Mouse (Mus musculus): Measurements from ENCODE around the gene Fam193a. TPM values are rescaled to one million over a fixed set of nuclear protein-coding genes. Genes with fewer than 3 reads are reported as not detected.

Fam193a gene
- 10 to 100 TPM; 41.1 to 42.3 TPM for total RNA-seq (2021)
- long read RNA-seq, experiment 1, partial matches to known transcripts, result 1 of 6 reads
- long read RNA-seq, experiment 1, other reads (novel, unspliced or antisense), result 5 of 6 reads
- long read RNA-seq, experiment 2, partial matches to known transcripts, result 3 of 5 reads
- long read RNA-seq, experiment 2, other reads (novel, unspliced or antisense), result 2 of 5 reads

DNA sequence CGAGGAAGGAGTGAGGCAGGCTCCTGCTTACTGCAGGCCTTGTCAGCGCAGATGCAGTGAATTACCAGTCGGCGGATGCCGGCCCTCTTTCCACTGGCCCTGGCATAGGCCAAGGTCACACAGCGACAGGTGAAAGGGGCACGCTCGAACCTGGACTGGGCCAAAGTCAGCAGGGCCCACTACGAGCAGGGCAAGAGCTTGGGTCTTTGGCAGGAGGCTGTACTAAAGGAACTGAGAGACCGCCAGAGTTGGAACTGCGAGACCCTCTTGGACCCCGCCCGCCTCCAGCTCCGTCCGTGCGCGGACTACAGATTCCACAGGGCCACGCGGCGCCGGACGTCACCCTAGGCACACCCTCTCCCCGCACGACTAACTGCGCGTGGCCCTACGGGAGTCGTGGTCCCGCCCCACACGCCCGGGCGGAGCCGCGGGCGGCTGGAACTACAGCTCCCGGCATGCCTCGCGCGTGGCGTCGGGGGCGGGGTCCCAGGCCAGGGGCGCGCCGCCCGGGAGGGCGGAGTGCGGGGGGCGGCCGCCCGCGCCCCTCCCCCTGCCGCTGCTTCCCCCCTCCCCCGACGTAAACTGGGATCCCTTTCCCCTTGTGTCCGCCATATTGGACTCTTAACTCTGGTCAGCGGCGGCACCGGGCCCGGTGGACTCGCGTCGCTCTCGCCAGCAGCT lies at the start of gene Fam193a:
Gene Fam193a, plus strand, starts transcription at position 593 of the 681 bp plus-strand sequence.
- DNase-seq (ENCODE audit: low spot score in 2 of 2), result peak; percentile 97 to 99

DNA sequence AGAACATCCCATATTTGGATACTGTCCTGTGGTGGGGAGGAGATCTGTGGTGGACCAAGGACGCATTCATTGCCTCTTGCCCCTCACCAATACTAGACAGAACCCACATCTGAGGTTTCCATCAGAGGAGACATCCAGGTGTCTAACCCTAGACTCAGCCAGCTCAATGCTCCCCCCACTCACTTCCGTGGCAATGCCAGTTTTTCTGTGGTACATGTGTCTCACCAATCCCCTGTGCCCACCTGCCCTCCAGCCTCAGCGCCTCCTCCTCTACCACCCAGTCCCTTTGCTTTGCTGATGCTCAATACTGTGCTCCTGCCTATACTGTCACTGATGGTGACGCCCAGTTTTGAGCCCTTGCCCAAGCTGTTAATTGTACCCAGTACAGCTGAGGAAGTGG lies 48.5 kb upstream of the Fam193a start:
- DNase-seq (ENCODE audit: low spot score in 2 of 2), result no peak

DNA sequence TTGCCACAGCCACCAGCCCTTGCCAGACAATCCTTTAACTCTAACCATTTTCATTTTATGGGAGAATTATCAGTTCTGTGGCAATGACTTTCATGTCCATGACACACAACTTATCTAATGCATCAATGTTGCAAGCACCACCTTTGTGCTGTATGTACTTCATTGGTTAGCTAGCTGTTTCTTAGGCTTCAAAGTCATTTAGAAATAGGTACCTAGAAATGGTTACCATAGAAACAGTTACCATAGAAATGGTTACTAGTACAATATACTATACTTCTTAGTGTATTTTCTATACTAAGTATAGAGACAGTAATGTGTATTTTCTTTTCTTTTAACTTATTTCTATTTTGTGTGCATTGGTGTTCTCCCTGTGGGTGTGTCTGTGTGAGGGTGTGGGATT lies 44.4 kb upstream of the Fam193a start:
- no peak for DNase-seq (ENCODE audit: low spot score in 2 of 2)

DNA sequence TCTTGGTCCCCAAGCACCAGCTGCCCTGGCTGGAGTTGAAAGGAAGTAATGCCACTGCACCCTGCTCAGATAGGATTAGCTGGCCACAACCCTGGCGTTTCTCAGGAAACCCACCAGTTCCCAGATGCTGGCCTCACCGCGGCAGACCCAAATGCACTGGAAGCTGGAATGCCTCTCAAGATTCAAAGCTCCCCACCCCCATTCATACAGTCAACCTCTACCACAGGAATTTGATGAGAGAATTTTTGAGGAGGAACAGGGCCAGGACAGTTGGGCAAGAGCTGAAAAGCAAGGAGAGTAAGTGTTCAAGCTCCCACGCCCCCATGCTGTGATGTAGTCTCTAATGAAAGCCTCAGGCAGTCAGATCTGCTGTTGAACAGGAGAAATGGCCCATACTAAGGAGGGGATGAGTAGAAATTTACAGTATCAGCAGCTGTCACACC lies 43.5 kb upstream of the Fam193a start:
- DNase-seq (ENCODE audit: low spot score in 2 of 2), result no peak

DNA sequence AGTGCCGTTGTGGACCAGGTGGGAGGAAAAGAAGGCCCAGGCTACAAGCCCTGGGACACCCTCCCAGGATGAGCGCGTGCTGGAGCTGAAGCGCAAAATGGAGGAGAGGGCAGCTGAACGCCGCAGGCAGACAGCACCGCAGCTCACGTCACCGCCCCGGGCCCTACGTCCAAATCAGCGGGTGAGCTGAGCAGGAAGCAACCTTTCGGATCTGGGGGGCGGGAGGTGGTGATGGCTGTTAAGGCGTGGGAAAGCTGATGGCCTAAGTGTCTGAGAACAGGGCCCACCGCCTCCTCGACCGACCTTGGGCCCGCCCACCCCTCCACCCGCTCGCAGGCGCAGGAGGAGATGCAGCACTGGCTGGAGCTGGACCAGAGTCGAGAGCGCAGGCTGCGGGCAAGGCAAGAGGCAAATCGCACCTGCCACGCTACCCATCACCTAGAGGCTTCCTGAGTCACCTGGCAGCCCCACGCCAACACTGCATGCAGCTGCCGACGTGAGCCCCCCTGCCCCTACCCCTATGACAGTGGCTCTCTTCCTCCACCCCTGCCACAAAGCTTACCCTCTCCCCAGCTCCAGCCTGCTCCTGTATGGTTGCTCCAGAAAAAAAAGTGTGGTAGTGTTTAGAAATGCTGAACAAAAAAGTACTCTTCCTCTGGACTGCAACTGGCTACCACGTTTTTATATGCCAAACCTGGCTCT lies 42.7 kb upstream of the Fam193a start:
- peak; percentile 24 to 45 for DNase-seq (ENCODE audit: low spot score in 2 of 2)

DNA sequence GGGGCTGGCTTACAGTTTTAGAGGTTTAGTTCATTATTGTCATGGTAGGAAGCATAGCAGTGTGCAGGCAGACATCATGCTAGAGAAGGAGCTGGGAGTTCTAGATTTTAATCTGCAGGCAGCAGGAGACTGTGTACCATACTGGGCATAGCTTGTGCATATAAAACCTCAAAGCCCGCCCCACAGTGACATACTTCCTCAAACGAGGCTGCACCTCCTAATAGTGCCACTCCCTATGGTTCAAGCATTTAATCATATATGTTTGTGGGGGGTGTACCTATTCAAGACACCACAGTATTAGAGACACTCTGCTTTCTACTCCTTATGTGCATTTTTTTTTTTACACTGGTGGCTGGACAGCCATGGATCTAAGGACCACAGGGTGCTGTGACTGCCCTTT lies 39.6 kb upstream of the Fam193a start:
- no peak for DNase-seq (ENCODE audit: low spot score in 2 of 2)

DNA sequence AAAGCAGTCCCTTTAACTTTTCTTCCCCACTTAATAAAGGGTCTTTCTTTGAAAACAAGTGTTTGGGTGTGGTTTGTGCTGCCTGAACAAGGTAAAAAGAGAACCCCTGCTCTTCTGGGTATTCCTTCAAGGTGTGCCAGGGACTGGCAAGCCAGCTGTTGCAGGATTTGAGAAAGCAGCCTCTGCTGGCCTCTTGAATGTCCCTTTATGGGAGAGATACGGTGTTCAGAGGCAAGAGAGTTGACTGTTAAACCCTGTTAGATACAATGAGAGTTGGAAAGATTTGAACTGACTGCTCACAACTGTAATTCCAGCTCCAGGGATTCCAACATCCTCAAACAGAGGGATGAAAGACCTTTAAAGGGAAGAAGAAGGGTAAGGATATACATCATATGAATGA lies 35.7 kb upstream of the Fam193a start:
- DNase-seq (ENCODE audit: low spot score in 2 of 2), result no peak

DNA sequence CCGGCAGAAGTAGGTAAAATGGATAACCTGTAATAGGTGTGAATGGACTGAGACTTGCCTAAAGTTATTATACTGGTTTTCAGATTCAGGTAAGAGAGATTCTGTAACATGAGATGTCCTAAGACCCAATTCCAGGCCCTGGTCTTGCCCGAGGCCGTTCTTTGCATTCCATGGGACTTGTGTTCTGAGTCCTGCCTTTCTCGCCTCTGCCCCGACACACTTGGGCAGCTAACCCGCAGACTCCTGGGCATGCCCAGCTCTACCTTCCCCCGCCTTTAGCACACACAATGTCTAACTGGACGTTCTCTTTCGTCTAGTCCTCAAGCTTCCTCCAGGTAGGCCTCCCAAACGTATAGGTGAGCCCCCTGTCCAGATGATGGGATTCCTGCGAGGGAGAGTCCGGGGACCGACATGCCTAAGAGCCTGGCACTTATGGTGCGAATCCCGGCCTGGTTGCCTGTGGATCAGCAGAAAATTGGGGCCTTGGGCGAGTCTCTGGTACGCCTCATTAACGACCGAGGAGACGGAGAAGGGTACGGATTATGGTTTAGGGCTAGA lies 34.1 kb upstream of the Fam193a start:
- DNase-seq (ENCODE audit: low spot score in 2 of 2), result no peak

DNA sequence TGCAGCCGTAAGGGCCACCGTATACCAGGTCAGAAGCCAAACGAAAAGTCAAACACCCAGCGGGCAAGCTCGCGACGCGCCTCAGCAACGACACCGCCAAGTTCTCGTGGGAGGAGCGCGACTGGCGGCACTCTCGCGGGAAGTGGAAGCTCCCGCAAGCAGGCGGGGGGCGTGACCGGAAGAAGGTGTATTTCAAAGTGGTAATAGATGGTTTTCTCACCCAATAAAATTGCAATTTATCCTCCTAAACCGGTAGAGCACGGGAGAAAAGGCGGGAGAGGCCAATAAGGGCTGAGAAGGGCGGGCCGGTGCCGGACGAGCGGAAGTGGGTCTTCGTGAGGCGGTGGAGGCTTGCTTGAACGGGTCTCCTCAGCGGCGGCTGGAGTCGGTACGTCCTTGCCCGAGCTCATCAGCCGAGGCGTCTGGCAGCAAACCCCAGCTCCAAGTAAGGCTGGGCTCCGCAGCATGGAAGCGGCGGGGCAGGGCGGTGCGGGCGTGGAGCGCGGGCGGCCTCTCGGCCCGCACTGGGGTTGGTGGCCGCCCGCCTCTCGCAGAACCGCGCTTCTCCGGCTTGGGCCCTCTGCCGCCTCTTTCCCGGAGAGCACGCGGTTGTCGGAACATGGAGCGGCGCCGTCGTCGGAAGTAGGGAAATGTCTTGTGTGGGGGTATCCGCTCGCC lies 33.5 kb upstream of the Fam193a start, which contains the start of gene Rnf4:
Gene Rnf4, plus strand, starts transcription at position 193 of the 678 bp plus-strand sequence.
- peak; percentile 97 to 98 for DNase-seq (ENCODE audit: low spot score in 2 of 2)

DNA sequence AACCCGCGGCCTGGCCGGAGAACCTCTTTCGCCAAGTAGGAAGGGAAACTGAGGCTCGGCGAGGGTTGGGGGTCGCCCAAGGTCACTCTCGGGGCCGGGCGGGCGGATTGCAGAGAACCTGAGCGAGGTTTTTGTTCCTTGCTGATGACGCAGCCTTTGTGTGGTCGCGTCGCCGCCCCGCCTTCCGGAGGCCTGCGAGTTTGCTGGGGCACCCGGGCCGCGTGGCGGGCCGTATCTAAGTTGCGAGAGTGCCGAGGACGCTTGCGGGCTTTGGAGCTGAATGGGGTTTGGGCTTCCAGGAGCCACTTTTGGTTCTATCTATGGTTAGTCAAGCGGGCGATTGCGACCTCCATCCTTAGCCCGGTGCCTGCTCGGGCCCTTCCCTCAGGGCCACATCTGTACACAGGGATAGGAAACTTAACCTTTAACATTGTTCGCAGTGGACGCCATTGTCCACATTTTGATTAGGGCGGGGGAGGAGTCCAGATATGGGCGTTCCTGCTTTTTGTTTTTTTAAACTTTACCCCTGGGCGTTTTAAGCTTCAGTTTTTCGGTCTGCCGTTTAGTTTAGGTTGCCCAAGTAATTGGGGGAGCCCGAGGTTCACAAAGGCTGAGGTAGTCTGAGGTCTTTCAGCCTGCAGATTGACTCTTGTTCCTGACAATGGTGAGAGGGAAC lies 32.8 kb upstream of the Fam193a start:
- peak; percentile 21 to 35 for DNase-seq (ENCODE audit: low spot score in 2 of 2)

DNA sequence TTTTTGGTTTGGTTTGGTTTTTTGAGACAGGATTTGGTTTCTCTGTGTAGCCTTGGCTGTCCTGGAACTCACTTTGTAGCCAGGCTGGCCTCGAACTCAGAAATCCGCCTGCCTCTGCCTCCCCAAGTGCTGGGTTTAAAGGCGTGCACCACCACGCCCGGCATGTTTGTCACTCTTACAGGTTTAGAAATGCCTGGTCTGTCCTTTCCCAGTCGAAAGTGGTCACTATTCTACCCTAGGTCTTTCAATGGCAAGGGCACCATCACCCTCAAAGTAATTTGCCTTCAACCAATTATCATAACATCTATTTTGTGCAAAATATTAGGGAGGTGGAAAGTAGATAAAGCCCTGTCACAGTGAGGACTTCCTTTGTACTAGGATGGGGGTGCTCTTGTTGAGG lies 29.5 kb upstream of the Fam193a start:
- DNase-seq (ENCODE audit: low spot score in 2 of 2), result no peak

DNA sequence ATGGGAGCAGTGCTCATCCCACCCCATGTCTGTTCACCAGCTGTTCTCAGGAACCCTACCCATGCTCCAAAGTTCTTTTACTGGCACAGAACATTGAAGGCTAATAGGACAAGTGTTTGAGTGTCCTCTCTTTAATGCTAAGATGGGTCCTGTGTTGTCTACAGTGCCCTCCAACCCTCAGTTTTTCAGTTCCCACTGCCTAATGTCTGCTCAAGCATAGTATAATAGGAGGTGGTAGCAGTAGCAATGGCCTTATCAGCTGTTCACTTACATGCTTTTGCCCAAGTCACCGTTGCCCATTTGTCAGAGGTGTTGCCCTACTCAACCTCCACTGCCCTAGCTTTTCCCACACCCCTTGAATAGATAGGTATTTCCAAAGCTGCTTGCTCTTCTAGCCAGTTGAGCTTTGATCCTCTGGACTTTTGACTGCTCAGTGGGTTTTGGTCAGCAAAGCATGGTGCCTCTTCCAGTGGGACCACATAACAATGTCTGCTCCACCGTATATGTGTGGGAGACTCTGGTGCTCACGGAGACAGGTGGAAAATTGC lies 17.6 kb upstream of the Fam193a start:
- DNase-seq (ENCODE audit: low spot score in 2 of 2), result no peak

DNA sequence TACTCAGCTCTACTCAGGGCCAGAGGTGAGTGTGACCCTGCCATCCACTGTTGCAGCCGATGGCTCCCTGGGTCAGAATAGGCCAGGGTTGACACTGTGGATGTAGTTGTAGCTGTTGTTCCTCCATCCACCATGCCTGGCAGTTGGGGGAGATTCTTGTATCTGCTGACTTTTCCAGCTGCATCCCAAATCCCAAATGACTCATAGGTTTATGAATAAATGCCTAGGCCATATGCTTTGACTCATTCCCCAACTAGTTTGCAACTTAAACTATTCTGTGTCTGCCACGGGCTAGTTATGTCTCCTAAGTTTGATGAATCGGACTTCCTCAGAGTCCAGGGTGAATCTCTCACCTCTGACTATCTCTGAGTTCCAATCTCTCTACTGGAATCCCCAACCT lies 9.5 kb upstream of the Fam193a start:
- no peak for DNase-seq (ENCODE audit: low spot score in 2 of 2)

DNA sequence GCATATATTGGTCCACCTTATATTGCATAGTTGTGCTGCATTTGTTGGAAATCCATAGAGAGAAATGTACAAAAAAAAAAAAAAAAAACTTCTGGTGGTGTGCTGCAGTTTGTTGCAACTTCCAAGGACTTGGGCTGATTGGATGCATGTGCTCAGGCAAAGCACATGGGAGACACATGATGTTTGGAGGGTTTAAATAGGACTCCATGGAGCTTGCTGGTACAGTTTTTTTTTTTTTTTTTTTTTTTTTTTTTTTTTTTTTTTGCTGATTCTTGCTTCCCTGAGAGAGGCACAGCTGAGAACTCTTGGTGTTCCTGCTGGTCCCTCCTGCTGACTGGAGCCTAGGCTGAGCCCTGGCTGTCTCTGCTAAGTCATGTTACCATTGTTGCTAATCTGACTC lies 6.6 kb upstream of the Fam193a start:
- DNase-seq (ENCODE audit: low spot score in 2 of 2), result no peak

DNA sequence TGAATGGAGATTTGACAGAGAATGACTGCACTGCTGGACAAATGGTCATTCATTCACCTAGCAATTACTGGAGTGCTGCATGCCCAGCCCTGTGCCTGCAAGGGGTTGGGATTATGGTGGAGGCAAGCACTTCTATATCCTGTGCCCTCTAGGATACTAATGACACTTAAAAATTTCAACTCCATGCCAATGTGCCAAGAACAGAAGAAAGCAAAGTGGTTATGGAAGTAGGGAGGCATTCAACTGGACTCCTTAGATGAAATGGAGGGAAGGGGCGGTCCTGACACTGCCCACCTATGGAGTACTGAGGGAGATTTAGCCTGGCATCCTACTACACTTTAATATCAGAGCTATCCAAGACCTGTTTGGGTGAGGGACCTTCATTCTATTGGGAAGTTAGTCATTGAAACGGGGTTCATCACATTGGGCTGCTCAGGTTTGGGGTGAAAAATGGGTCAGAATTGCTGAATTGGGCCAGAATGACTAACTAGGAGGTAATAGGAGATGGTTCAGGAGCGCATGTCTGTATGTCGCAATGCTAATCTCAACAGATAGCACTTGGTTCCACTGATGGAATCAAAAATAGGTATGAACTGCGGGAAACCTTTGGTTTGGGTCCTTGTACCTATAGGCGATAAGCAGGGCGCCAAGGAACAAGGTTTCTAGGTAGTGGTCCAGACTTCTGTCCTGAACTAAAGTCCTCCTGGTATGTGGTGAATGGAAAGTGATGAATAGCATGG lies 1.0 kb upstream of the Fam193a start:
- no peak for DNase-seq (ENCODE audit: low spot score in 2 of 2)

DNA sequence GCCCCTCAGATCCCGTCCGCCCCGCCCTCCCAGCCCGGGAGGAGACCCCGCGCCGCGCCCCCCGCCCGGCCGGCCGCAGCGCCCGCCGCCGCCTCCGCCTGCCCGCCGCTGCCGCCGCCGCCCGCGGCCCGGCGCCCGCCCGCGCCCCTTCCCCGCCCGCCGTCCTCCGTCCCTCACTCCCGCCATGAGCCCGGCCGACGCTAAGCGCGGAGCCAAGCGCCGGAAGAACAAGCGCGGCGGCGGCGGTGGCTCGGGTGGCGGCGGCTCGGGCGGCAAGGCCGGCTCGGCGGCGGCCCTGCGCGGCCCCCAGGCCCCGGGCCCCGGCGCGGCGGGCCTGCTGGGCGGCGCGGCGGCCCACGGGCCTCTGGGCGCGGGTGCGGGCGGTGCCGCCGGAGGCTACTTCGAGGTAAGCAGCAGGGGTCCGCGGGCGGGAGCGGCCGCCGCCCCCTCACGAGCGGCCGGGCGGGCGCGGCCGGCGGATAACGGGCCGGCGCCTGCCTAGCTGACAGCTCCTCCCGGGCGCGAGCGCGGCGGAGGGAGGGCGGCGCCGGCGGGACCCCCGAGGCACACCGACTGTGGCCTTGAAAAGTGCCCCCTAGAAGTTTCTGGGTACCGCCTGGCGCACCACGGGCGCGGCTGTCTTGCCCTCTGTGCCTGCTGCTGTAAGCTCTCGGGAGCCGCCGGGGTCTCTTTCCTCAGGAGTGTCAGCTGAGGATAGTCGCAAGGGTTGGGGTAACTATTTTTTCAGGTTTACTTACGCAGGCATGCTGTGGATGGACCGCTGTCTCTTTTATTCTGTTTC lies 490 bp downstream of the Fam193a start:
- peak; percentile 12 to 29 for DNase-seq (ENCODE audit: low spot score in 2 of 2)

DNA sequence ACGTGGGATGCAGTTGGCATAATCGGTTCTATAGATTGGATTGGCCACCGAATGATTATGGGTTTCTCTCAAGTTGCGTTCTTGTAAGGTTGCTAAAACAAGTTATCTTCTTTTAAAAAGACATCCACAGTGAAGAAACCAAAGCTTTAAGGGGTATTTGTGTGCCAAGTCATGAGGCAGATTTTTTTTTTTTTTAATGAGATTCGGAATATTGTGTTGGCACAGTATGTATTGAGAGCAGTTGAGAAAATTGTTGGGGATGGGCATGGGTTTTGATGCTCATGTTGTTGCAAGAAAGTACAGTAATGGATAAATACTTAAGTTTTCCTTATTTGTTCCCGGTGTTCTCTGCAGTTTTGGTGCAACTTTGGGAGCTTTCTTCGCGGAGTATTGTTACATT lies 1.1 kb downstream of the Fam193a start:
- DNase-seq (ENCODE audit: low spot score in 2 of 2), result no peak

DNA sequence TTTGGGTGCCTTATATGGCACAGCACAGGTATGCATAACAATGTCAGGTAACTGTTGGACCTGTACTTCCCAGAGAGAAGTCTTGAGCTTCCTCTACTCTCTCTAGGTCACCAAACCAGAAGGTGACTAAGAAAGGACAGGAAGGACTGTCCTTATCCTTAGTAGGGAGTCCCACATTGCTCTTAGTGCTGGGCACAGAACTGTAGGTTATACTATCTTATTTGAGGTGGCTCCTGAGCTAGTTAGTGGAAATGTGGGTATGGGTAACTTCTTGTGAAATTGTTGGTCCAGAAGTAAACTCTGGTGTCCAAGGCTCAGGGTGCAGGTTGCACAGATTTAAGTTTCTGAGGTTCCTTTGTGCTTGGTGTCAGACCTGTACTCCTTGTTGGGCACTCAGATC lies 2.4 kb downstream of the Fam193a start:
- no peak for DNase-seq (ENCODE audit: low spot score in 2 of 2)

DNA sequence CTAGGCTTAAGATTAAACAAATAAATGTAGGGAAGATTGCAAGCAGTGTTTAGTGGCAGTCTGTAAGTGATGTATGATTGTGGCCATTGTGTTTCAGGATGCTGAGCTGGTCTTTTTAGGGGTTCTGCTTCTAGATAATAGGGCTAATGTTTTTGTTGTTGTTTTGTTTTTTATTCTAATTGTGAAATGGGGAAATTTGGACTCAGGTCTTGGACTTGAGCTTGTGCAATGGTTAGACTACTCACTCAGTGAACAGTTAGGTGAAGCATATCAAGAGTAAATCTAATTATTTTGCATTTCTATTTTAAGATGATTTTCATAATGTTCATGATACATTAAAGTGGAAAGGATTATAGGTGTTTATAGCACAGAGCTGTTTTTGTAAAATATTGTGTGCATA lies 2.8 kb downstream of the Fam193a start:
- no peak for DNase-seq (ENCODE audit: low spot score in 2 of 2)

All from left cerebral cortex, adult 18-20 months (tissue).